Mouse (Mus musculus) G1E (cell line): ENCODE results near the gene B4galnt1. TPM values are rescaled to one million over a fixed set of nuclear protein-coding genes. Genes with fewer than 3 reads are reported as not detected.
"Not testable (repeated sequence)": the region's sequence is repeated elsewhere in the genome, so short reads cannot be mapped to it uniquely, and the experiment has no call there.

ENCODE experiments used
- ATAC-seq: 2 replicates; pipeline ENCODE4 v1.8.0; 2016; ENCODE audit warnings: mild to moderate bottlenecking; ENCODE audit not compliant: insufficient number of reproducible peaks, poor library complexity, low FRiP score, severe bottlenecking; ENCODE audit errors: extremely low read depth
- DNase-seq: peaks from one replicate; pipeline ENCODE4 v3.0.0; 2012; ENCODE audit warnings: low spot score
- H3K27me3 ChIP-seq: 2 replicates; pipeline ENCODE4 v1.6.1; 2012; ENCODE audit warnings: mild to moderate bottlenecking, low read length, inconsistent platforms; ENCODE audit not compliant: insufficient read depth
- H3K36me3 ChIP-seq: replicated peaks from 2 replicates; pipeline ENCODE3; 2012; ENCODE audit warnings: mild to moderate bottlenecking, inconsistent platforms
- H3K4me1 ChIP-seq: 2 replicates; pipeline ENCODE4 v1.6.1; 2012; ENCODE audit warnings: low read depth, low read length, inconsistent platforms, mixed read lengths; ENCODE audit not compliant: insufficient read depth
- H3K4me3 ChIP-seq: 2 replicates; pipeline ENCODE4 v1.5.1; 2012; ENCODE audit warnings: low read depth, mild to moderate bottlenecking, inconsistent platforms, low read length, moderate library complexity, mixed read lengths
- H3K9me3 ChIP-seq: replicated peaks from 2 replicates; pipeline ENCODE4 v1.6.1; 2012; ENCODE audit warnings: inconsistent platforms
- CTCF ChIP-seq: IDR thresholded peaks from 2 replicates; pipeline ENCODE4 v1.5.1; 2012; ENCODE audit warnings: low read depth, low read length, inconsistent platforms, mixed read lengths
- GATA1 ChIP-seq: IDR thresholded peaks from 2 replicates; pipeline ENCODE4 v1.6.1; 2012; ENCODE audit warnings: borderline replicate concordance, low read length, inconsistent platforms, mixed read lengths
- GATA2 ChIP-seq: IDR thresholded peaks from 2 replicates; pipeline ENCODE4 v1.6.1; 2012; ENCODE audit warnings: low read depth, low read length, inconsistent platforms, borderline replicate concordance
- POLR2AphosphoS5 ChIP-seq: IDR thresholded peaks from 2 replicates; pipeline ENCODE4 v1.6.1; 2012; ENCODE audit warnings: low read depth, low read length, inconsistent platforms; ENCODE audit not compliant: insufficient replicate concordance
- TAL1 ChIP-seq: conservative IDR thresholded peaks from 2 replicates; pipeline ENCODE4 v1.6.1; 2012; ENCODE audit warnings: low read depth, low read length, inconsistent platforms, mixed read lengths
- polyA plus RNA-seq: library from polyadenylated mRNA; stranded (reverse); fragments of >175 nt; gene quantifications from 2 replicates; pipeline ENCODE4 v1.2.3, GENCODE M21; 2012
- total RNA-seq, 2 experiments: library from RNA; stranded (forward) in 1 of 2; stranded (reverse) in 1 of 2; fragments of 200-1000 nt in 1 of 2; fragments of >200 nt in 1 of 2; fragmentation: Nextera tagmentation in 1 of 2; gene quantifications; 2 replicates each; pipeline ENCODE4 v1.2.3; 2014 to 2017

Gene B4galnt1
- total and polyA plus RNA-seq, 3 experiments: 65.0 to 318 (median 173) TPM

DNA sequence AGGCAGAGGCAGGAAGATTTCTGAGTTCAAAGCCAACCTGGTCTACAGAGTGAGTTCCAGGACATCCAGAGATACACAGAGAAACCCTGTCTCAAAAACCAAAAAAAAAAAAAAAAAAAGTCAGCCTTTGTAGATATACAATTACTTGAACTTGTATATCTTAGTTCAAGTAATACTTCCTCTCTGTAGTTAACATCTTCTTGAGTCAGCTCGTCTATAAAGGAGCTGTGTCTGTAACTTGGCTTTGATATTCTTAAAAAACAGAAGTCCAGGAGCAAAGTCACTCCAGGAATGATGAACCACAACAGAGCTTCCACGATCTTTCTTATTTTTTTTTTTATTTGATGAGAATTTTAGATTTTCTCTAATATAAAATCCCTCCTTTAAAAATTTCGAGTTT is 4.3 kb upstream of the B4galnt1 start:
- no peak for ATAC-seq
- no peak overlapping the region for H3K4me3 ChIP-seq
- no peaks in the 10 kb centered on the region for H3K27me3 ChIP-seq
- no peak for DNase-seq
- peaks cover 11% of the 10 kb centered on the region for H3K36me3 ChIP-seq
- TF ChIP-seq GATA2 (no peak), TAL1 (no peak), GATA1 (no peak), POLR2AphosphoS5 (no peak), CTCF (no peak)
- H3K9me3 ChIP-seq: no peaks in the 10 kb centered on the region
- peaks cover 41% of the 10 kb centered on the region for H3K4me1 ChIP-seq

- ATAC-seq, H3K27me3 ChIP-seq, H3K4me3 ChIP-seq, H3K9me3 ChIP-seq, DNase-seq: not testable (repeated sequence)
- Histone ChIP-seq H3K36me3 (peaks cover 26% of the 10 kb centered on the region), H3K4me1 (peaks cover 55% of the 10 kb centered on the region)
These were observed 2.2 kb upstream of the B4galnt1 start for GRCm38 (mm10) chr10:127162771-127163261.

DNA sequence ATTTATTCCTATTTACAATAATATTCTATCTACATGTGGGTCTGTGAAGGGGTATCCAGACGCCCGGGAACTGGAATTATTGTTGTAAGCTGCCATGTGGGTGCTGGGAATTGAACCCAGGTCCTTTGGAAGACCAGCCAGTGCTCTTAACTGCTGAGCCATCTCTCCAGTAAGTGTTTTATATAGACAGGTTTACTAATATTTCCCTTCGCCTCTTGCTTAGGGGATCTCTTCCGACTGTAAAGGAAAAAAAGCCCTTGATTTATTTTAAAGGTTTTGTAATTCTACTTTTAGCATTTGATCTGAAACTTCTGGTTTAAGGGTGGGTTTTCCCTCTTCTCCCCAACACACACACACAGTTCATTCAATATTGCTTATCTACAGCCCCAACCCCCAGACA is 835 bp upstream of the B4galnt1 start:
- Histone ChIP-seq H3K4me3 (peak overlapping the region; percentile 93; the same call in 1 of the 2 replicates), H3K36me3 (peaks cover 38% of the 10 kb centered on the region), H3K9me3 (no peaks in the 10 kb centered on the region), H3K27me3 (no peaks in the 10 kb centered on the region), H3K4me1 (peaks cover 53% of the 10 kb centered on the region)
- TF ChIP-seq GATA2 (no peak), POLR2AphosphoS5 (no peak), CTCF (no peak), GATA1 (no peak), TAL1 (no peak)
- DNase-seq: no peak
- no peak for ATAC-seq

DNA sequence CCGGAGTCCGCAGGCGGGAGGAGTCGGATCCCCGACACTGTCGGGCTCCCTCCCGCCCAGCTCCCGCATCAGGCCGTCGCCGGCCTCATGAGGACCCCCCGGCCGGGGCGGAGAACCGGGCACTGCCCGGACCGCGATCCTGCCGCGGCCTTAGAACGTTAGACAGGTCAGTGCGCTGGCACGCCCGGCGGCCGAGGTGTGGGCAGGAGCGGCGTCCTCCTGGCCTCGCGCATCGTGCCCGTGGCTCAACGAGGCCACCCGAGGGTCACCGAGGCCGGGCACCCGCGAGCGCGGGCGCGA is 279 bp downstream of the B4galnt1 start:
- DNase-seq (no peak), ATAC-seq (no peak)
- Histone ChIP-seq H3K4me3 (peak overlapping the region; percentile 93), H3K36me3 (peaks cover 50% of the 10 kb centered on the region), H3K27me3 (no peaks in the 10 kb centered on the region), H3K4me1 (peaks cover 59% of the 10 kb centered on the region), H3K9me3 (no peaks in the 10 kb centered on the region)
- TF ChIP-seq POLR2AphosphoS5: no peak
- TF ChIP-seq TAL1: no peak
- TF ChIP-seq GATA1: no peak
- TF ChIP-seq GATA2: no peak
- TF ChIP-seq CTCF: no peak

DNA sequence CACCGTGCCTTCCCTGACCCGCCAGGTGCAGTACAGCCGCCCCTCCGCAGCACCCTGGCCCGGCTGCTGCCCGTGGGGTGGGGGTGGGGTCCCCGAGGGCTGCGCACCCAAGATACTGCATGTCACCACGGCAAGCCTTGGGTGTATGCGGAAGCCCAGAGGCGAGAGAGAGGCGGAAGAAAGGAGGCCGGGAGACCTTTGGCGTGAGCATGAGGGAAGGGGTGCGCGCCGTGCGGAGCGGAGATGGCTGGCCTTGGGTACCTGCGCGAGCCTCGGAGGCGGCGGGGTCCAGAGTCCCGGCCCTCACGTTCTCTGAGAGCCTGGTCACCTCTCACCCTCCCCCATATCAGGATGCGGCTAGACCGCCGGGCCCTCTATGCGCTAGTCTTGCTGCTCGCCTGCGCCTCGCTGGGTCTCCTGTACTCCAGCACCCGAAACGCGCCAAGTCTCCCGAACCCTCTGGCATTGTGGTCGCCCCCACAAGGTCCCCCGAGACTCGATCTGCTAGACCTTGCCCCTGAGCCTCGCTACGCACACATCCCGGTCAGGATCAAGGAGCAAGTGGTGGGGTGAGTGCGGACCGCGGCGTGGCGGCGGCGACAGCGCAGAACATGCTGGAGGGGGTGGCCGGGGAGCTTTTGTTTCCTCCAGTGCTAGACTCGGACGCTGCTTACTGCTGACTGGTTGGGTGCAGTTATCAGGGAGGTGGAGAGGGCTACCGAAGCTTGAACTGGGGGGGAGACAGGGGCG is 804 bp downstream of the B4galnt1 start:
- peaks cover 64% of the 10 kb centered on the region for H3K4me1 ChIP-seq

GRCm38 (mm10) chr10:127166404-127166715 is 1.3 kb downstream of the B4galnt1 start:
- no peaks in the 10 kb centered on the region for H3K9me3 ChIP-seq
- peak overlapping the region; percentile 93 for H3K4me3 ChIP-seq
- no peak for TF ChIP-seq POLR2AphosphoS5
- no peak for TF ChIP-seq TAL1
- no peak for TF ChIP-seq GATA2
- no peak for TF ChIP-seq GATA1
- no peak for TF ChIP-seq CTCF
- ATAC-seq (no peak), DNase-seq (no peak)
- H3K4me1 ChIP-seq: peaks cover 69% of the 10 kb centered on the region
- H3K27me3 ChIP-seq: no peaks in the 10 kb centered on the region
- peaks cover 60% of the 10 kb centered on the region for H3K36me3 ChIP-seq

More for the DNA sequence above, 804 bp downstream of the B4galnt1 start:
- ATAC-seq (peak; percentile 35), DNase-seq (peak; percentile 83)
- Histone ChIP-seq H3K4me3 (peak overlapping the region; percentile 93), H3K36me3 (peaks cover 55% of the 10 kb centered on the region), H3K9me3 (no peaks in the 10 kb centered on the region), H3K27me3 (no peaks in the 10 kb centered on the region)
- TF ChIP-seq POLR2AphosphoS5: no peak
- no peak; the same call in 1 of the 2 replicates for TF ChIP-seq TAL1
